Mouse (Mus musculus) heart, embryonic 11.5 days (tissue): ENCODE measurements around the gene Snrk. TPM values are rescaled to one million over a fixed set of nuclear protein-coding genes. Genes with fewer than 3 reads are reported as not detected.

Source experiments
- ATAC-seq: fragments of 200-750 bp; cut with Nextera tagmentation; replicated peaks from 2 replicates; pipeline ENCODE4 v1.8.0; 2017; ENCODE audit warnings: moderate library complexity; ENCODE audit not compliant: insufficient number of reproducible peaks, low FRiP score, low TSS enrichment
- H3K27ac ChIP-seq: fragments of 300-500 bp; sonication (generic); 2 replicates; pipeline ENCODE4 v1.5.1; 2014; ENCODE audit warnings: mild to moderate bottlenecking, low read depth, low read length
- H3K27me3 ChIP-seq: fragments of 300-500 bp; sonication (generic); 2 replicates; pipeline ENCODE4 v1.6.1; 2014; ENCODE audit warnings: mild to moderate bottlenecking, low read length, mixed read lengths; ENCODE audit not compliant: control insufficient read depth, insufficient read depth
- H3K36me3 ChIP-seq: fragments of 300-500 bp; sonication (generic); 2 replicates; pipeline ENCODE4 v1.6.1; 2014; ENCODE audit warnings: mild to moderate bottlenecking, low read length, moderate library complexity, mixed read lengths; ENCODE audit not compliant: control insufficient read depth, insufficient read depth
- H3K4me1 ChIP-seq: fragments of 300-500 bp; sonication (generic); 2 replicates; pipeline ENCODE4 v1.6.1; 2014; ENCODE audit warnings: low read length; ENCODE audit not compliant: control insufficient read depth, insufficient read depth
- H3K4me2 ChIP-seq: fragments of 300-500 bp; sonication (generic); 2 replicates; pipeline ENCODE4 v1.6.1; 2014; ENCODE audit warnings: mild to moderate bottlenecking, moderate library complexity
- H3K4me3 ChIP-seq: fragments of 300-500 bp; sonication (generic); 2 replicates; pipeline ENCODE4 v1.5.1; 2014; ENCODE audit warnings: low read depth, low read length
- H3K9ac ChIP-seq: fragments of 300-500 bp; sonication (generic); 2 replicates; pipeline ENCODE4 v1.6.1; 2014; ENCODE audit warnings: mild to moderate bottlenecking, low read depth, low read length, moderate library complexity
- H3K9me3 ChIP-seq: fragments of 300-500 bp; sonication (generic); replicated peaks from 2 replicates; pipeline ENCODE4 v1.6.1; 2016; ENCODE audit warnings: low read length; ENCODE audit not compliant: control insufficient read depth
- WGBS: fragments of 180-500 bp; shearing (Covaris S2); extraction: QIAGEN DNeasy Blood & Tissue Kit; methylation state at CpG from one replicate; pipeline ENCODE4 v1.1.7; 2014; ENCODE audit not compliant: insufficient replicate concordance; 5-methylcytosine and 5-hydroxymethylcytosine counted together
- polyA plus RNA-seq: library from polyadenylated mRNA; unstranded; fragments of >200 nt; fragmentation: Nextera tagmentation; extraction: Ambion mirVana; gene quantifications from 2 replicates; pipeline ENCODE4 v1.2.1, GENCODE M21; 2014

Snrk gene
- 30.6 and 32.9 TPM in 2 replicates for polyA plus RNA-seq

DNA sequence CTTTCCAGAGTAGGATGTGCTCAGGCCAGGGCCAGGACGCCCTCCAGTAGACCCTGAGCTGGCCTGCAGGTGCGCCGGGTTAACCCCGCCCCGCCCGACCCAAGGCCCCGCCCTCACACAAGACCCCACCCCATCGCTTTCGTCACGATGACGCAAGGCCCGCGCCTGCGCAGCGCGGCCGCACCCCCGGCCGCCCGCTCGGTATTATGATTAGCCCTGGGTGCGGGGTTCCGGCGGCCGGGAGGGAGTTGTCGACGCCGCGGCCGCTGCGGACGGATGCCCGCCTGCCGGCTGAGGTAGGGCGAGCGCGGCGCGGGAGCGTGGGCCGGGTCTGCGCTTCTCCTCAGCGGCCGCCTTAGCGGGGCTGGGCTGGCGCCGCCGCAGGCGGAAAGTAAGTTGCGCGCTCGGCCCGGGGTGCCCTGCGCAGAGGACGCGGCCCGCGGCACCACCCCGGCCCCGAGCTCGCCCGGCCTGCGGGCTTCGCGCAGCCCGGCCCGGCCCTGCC, at the start of gene Snrk:
TSS of gene Snrk (plus strand) at position 155 of the 505 bp plus-strand sequence.
- WGBS, result under 1% methylated on average over 52 of the region's 67 CpGs
- Histone ChIP-seq H3K27ac (peak within 1 kb of the TSS; percentile 88), H3K9ac (peak within 1 kb of the TSS; percentile 89), H3K27me3 (no peaks in the 10 kb centered on the region), H3K4me1 (peaks cover 11% of the 10 kb centered on the region), H3K9me3 (no peaks in the 10 kb centered on the region), H3K4me2 (peak within 1 kb of the TSS; percentile 93), H3K4me3 (peak within 1 kb of the TSS; percentile 82), H3K36me3 (no peaks in the 10 kb centered on the region)
- ATAC-seq, result peak; percentile 94

GRCm38 (mm10) chr9:122067654-122068053, 49.4 kb upstream of the Snrk start:
- no peak for ATAC-seq
- 78% methylated on average over 2 of the region's 2 CpGs for WGBS
- Histone ChIP-seq H3K4me1 (no peaks in the 10 kb centered on the region), H3K36me3 (no peaks in the 10 kb centered on the region), H3K27ac (no peak overlapping the region), H3K9me3 (no peaks in the 10 kb centered on the region), H3K27me3 (no peaks in the 10 kb centered on the region), H3K4me2 (no peak overlapping the region), H3K4me3 (no peak overlapping the region), H3K9ac (no peak overlapping the region)

GRCm38 (mm10) chr9:122069560-122070174, 47.4 kb upstream of the Snrk start:
- no peaks in the 10 kb centered on the region for H3K36me3 ChIP-seq
- 65% methylated on average over 11 of the region's 11 CpGs for WGBS
- H3K9ac ChIP-seq, result no peak overlapping the region
- peaks cover 6% of the 10 kb centered on the region for H3K4me1 ChIP-seq
- H3K27ac ChIP-seq, result no peak overlapping the region
- no peak overlapping the region for H3K4me2 ChIP-seq
- no peak overlapping the region for H3K4me3 ChIP-seq
- no peaks in the 10 kb centered on the region for H3K27me3 ChIP-seq
- no peak for ATAC-seq
- H3K9me3 ChIP-seq, result no peaks in the 10 kb centered on the region

- Histone ChIP-seq H3K36me3 (no peaks in the 10 kb centered on the region), H3K4me1 (peaks cover 11% of the 10 kb centered on the region), H3K4me2 (no peak overlapping the region), H3K27me3 (no peaks in the 10 kb centered on the region), H3K4me3 (no peak overlapping the region), H3K9ac (no peak overlapping the region), H3K27ac (no peak overlapping the region), H3K9me3 (0 out of 2 replicates have a peak, but pooled peaks cover 2% of the 10 kb centered on the region)
- 35% methylated on average over 2 of the region's 2 CpGs for WGBS
- ATAC-seq, result no peak
Observed at GRCm38 (mm10) chr9:122073980-122074379, 43.1 kb upstream of the Snrk start.

DNA sequence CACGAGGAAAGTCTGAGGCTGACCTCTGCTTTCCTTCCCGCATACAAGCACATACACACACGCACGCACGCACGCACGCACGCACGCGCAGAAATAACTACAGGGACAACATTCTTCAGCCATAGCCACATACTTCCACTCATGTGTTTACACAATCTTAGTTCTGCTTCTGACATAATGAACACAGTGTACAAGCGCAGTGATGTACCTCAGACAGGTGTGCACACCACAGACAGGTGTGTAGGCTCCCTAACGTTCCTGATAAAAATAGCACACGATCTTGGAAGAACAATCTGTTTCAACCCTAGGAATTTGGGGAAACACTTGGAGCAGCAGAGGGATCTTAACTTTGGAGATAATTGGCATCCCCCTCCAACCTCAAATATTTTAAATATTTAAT, 42.5 kb upstream of the Snrk start:
- ATAC-seq, result no peak
- no peak overlapping the region for H3K9ac ChIP-seq

GRCm38 (mm10) chr9:122078456-122078855, 38.6 kb upstream of the Snrk start:
- Histone ChIP-seq H3K9ac (no peak overlapping the region), H3K4me1 (peaks cover 15% of the 10 kb centered on the region), H3K4me3 (no peak overlapping the region), H3K27ac (no peak overlapping the region), H3K9me3 (0 out of 2 replicates have a peak, but pooled peaks cover 2% of the 10 kb centered on the region), H3K27me3 (no peaks in the 10 kb centered on the region), H3K4me2 (no peak overlapping the region), H3K36me3 (no peaks in the 10 kb centered on the region)
- ATAC-seq, result no peak
- WGBS, result 39% methylated on average over 5 of the region's 5 CpGs

More for the DNA sequence above, 42.5 kb upstream of the Snrk start:
- Histone ChIP-seq H3K36me3 (no peaks in the 10 kb centered on the region), H3K27ac (no peak overlapping the region), H3K27me3 (no peaks in the 10 kb centered on the region), H3K9me3 (0 out of 2 replicates have a peak, but pooled peaks cover 2% of the 10 kb centered on the region), H3K4me1 (peaks cover 15% of the 10 kb centered on the region), H3K4me2 (no peak overlapping the region), H3K4me3 (no peak overlapping the region)
- WGBS, result 89% methylated on average over 13 of the region's 13 CpGs

DNA sequence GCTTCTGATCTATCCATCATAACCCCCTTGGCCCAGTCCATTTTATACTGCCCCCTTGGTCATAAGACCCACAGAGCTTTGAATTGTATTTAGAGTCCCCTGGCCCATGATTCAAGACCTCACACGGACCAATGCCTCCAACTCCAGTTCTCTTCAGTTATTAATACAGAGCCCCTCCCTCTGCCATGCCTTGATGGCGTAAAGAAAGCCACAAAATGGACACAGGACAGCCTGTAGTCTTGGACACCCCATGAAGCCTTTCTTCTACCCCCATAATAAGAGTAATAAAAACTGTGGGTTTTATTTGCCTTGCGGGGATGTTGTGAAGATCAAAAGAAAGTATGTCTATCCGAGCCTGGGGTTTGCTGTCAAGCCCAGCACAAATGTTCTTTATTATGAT, 33.4 kb upstream of the Snrk start:
- Histone ChIP-seq H3K36me3 (no peaks in the 10 kb centered on the region), H3K4me3 (no peak overlapping the region), H3K27me3 (no peaks in the 10 kb centered on the region), H3K4me2 (no peak overlapping the region), H3K9ac (no peak overlapping the region), H3K9me3 (no peaks in the 10 kb centered on the region), H3K27ac (no peak overlapping the region), H3K4me1 (peaks cover 7% of the 10 kb centered on the region)
- 72% methylated on average over 4 of the region's 4 CpGs for WGBS
- no peak for ATAC-seq

GRCm38 (mm10) chr9:122084175-122084574, 32.9 kb upstream of the Snrk start:
- Histone ChIP-seq H3K27me3 (no peaks in the 10 kb centered on the region), H3K36me3 (no peaks in the 10 kb centered on the region), H3K9me3 (no peaks in the 10 kb centered on the region), H3K27ac (peak overlapping the region; percentile 54), H3K4me3 (no peak overlapping the region), H3K4me2 (no peak overlapping the region), H3K9ac (no peak overlapping the region), H3K4me1 (peaks cover 2% of the 10 kb centered on the region; the same call in 1 of the 2 replicates)
- ATAC-seq, result no peak
- WGBS, result 34% methylated on average over 4 of the region's 4 CpGs

DNA sequence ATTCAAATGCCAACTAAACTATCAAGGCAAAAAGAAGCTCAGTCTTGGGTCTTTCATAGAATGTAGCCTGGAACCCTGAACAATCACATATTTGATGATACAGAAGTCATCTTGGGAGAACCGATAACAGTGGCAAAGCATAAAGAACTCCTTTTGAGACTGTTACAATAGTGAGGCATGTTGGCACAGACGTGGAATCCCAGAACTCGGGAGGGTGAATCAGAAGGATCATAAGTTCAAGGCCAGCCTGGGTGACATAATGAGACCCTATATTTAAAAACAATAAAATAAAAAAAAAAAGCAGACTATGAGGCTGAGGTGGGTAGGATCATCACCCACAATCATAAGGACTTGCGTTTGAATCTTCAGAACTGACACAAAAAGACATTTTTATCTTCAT, 32.4 kb upstream of the Snrk start:
- Histone ChIP-seq H3K9ac (no peak overlapping the region), H3K4me1 (no peaks in the 10 kb centered on the region), H3K4me3 (no peak overlapping the region), H3K9me3 (no peaks in the 10 kb centered on the region), H3K36me3 (no peaks in the 10 kb centered on the region), H3K4me2 (no peak overlapping the region), H3K27ac (peak overlapping the region; percentile 54), H3K27me3 (no peaks in the 10 kb centered on the region)
- WGBS, result 65% methylated on average over 4 of the region's 4 CpGs
- no peak for ATAC-seq
